Mouse (Mus musculus) mesoderm, embryonic 11.5 days (tissue): Measurements from ENCODE around the gene Coro1a.

ENCODE experiments used
- DNase-seq: peaks from one replicate; pipeline ENCODE4 v3.0.0-alpha.2; 2012; ENCODE audit warnings: low read depth, low spot score

The Coro1a gene

DNA sequence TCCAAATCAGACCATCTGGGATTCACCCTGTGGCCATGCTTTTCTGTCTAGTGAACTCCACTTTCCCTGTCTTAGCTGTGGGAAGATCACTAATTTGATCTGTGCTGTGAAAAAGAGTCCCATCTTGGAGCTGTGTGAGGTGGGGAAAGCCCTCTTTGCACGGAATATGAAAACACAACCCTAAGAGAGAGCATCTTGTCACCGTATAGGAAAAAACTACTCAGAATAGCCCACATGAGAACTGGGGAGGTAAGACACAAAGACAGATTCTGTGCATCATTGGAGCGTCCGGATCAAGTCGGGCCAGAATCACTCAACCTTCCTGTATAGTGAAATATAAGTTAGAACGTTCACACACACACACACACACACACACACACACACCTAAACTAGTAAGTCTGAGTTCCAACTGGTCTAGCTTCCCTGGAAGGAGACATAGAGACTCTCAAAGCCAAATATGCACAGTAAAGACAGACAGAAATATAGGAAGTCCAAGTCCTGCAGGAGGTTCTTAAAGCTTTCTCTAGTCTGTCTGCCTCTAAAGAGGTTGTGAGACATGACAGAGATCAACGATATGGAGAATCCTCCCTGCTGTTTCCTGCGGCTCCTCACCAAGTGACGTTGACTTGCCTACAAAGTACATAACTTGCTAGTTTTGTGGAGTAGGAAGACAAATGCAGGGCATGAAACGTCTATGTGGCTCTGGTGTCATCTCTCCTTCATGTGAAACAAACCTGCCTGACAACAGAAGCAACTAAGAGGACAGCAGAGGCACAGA is 777 bp upstream of the Coro1a start:
- DNase-seq, result no peak

DNA sequence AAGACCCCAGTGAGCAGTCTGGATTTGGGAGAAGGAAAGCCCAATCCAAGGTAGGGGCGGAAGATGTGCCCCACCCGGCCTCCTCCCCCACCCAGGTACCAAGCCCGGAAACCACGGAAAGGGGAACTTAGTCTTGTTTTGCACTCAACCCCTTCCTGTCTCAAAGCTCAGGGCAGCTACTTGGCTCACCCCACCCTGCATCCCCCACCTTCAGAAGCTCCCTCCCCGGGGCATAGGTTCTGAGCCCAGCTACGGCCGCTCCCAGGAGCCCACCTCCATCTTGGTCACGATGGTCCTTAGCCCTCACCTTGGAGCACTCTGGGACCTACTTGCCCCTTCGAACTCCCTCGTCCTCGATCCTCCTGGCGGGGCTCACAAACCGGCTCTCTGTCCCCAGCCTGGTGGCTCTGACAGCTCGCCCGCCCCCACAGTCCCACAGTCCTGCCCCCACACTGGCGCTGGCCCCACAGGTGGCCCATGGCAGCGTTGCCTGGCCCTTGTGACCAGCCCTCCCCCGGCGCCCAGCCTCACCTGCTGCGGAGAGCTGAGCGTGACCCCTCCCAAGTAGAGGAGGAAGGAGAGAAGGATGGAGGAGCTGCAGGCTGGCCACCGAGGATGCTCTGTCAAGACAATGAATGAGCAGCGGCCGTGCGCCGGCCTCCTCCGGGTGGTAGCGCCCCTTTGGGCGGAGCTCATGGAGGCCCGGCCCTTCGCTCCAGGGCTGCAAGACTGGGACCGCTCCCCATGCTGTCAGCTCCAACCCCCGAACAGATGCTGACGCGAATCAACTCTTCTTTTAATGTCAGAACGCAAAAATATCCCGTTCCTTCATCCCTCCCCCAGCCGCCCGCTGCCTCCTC is 3.2 kb downstream of the Coro1a start:
- DNase-seq, result peak; percentile 76

DNA sequence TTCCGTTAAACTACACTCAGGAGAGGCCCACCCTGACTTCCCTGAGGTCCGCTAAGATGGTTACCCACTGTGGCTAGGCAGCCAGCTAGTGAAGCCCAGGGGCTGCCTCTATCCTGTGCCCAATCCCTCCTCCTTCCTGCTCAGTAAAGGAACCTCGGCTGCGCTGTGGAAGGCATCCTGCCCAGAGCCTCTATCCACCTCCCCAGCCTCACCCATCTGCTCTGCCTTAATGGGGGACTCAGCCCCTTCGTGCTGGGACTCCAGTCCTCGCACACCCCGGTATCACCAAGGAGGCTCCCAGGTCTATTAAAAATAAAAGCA is 3.9 kb downstream of the Coro1a start:
- DNase-seq, result no peak

DNA sequence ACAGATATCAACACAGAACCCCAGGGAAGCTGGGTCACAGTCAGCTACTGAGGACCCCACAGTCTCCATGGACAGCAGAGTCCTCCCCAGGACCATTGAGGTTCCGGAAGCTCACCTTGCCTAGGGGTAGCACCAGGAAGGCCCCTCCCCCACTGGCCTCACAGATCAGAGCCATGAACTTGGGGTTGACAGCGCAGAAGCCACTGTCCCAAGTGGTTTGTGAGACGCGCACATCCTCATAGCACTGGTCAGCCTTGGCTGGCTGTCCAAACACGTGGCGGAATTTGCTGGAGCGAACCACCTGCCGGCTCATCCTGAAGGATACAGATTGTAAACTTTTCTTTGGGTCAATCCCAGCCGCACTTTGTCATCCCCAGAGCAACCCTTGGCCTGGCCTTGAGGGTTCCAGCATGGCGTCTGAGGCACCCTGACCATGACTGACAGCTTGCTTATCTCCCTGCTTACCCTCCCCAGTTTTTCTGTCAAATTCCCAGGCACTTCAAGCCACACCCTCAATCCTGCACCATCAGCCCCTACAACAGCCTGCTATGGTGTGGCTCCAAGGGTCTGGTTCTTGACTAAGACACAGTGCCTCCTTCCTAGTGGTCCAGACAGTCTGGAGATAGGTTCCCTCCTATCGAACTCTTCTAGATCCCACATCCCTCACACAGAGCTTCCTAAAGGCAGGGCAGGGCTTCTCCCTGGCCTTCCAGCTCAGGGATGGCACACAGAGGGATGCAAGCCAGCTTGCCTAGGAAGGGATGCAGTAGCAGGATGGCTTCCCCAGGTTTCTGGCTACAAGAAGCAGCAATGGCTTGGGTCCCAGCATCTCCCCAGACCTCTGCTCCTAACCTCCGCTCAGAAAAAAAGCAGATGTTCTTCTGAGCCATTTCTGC is 4.5 kb downstream of the Coro1a start:
- DNase-seq, result no peak

DNA sequence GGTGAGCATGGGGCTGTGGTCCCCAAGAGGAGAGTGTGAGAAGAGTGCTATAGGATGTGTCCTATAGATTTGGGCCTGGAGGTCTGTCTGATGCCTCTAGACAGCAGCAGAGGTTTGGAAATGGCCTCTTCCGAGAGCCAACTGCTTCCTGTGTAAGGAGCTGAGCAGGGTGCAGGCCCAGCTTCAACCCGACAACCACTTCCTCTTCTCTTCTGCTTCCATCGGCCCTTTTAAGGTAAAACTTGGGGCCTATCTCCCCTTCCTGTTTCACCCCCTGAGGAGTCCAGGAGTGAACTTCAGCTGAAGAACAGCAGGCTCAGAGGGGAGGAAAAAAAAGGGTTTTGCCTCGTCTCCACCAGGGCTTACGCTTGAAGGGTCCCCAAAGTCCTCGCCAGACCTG is 5.2 kb downstream of the Coro1a start:
- DNase-seq, result no peak

DNA sequence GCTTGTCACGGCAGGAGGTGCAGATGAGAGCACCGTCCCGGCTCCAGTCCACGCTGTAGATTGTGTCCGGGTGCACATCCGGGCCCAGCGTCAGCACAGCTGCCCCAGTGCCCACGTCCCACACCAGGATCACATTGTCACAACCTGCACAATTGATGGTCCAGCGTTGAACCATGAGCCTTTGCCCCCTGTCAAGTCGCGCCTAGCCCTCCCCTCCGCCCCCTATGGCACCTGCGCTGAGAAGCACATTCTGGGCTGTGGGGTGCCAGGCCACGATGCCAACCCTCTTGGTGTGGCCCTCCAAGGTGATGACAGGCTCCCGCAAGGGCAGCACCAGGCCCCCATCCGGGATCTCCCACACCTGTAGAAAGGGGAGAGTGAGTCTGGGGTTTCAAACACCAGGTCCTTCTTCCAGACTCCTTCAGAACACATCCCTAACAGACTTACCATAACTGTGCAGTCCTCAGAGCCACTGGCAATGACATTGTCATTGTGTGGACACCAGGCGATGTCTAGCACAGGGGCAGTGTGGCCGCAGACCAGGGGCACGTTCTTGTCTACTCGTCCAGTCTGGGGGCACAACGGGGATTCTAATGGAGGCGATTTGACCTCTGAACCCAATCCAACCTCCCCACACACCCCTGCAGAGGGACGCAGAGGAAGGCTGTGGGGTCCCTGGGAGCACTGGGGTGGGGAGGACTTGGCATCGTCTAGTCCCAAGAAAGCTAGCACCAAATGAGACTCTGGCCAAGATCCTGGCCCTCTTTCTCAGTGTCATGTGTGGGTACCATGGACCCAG is 5.8 kb downstream of the Coro1a start:
- DNase-seq, result no peak

DNA sequence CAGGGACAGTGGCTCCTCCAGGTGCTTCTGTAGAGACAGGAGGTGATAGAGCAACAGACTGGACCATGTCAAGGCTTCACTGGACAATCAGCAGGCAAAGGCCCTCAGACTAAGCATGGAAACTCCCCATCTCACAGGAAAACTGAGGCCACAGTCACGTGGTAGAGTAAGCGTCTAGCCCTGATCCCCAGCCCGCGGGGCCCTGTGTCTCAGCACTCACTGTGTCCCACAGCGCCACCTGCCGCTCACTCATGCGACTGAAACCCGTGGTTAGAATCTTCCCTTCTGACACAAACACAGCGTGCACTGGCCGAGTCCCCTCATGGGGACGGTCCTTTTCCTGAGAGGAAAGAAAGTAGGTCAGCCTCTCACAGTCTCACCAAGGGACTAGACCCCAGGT is 6.5 kb downstream of the Coro1a start:
- peak; percentile 82 for DNase-seq

DNA sequence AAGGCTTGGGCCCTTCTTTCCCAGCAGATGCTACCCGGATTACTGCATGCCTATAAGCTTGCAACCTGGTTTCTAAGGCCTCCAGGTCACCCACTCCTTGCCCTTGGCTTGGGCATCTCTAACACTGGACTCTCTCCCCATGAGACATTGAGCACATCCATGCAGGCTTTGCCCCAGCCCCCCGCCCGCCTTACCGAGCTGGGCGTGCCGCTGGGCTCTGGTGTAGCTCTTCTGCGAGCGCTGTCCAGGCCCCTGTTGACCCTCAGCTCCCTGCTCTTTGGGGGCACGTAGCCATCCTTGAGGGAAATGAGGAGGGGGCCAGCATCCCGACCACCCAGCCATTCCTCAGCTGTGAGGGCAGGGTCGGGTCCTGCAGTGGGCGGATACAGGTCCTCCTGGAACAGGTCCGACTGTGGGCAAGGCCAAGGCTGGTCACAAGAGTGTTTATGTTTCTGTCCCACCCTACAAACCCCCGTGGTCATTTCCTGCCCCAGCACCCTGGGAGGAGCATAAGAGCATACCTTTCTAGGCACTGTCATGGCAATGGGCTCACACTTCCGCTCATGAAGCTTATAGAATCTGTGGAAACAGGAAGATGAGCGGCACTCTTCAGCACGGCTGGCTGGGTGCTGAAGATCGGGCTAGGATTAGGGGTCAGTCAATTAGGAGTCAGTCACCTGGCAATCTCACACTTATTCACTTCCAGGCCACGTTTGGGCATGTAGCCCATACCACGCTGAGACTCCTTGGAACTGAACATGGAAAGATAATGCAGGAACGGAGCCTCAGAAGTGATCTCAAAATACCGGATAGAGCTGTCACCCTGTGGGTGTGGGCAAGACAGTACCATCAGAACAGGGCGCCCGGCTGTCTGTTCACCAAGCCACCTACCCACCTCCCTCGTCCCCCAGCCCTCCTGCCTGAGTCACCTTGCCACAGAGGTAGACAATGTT is 7.2 kb downstream of the Coro1a start:
- DNase-seq, result no peak

DNA sequence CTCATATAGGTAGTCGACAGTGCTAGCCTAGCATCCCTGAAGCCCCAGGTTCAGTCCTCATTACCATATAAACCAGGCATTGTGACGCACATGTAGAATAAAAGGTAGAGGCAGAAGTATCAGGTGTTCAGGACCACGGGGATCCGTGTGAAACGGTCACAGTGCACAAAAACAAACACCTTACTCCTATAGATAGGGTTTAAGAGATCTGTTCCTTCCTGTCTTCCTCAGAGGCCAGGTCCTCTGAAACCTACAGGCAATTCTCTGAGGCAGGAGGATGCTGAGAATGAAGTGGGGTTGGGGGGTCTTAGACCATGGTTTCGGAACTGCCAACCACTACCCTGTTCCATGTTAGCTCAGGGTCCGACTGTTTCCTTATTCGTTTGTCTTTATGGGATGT is 9.7 kb downstream of the Coro1a start:
- no peak for DNase-seq

DNA sequence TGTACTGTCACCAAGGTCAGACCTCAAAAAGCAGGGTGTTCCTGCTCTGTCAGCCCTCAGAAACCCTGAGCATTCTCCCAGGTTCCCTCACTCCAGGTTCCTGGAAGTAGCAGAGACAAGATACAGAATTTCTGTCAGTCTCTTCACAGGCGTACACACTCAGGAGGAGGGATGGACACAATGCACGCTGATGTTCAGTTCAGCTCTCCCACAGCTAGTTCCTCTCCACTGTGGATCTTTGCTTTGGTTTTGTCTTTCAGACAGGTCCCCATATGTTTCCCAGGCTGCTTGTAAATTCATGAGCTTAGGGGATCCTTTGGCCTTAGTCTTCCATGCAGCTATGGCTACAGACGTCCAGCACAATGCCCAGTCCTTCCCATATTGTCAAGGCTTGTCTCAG is 10.7 kb downstream of the Coro1a start:
- no peak for DNase-seq

DNA sequence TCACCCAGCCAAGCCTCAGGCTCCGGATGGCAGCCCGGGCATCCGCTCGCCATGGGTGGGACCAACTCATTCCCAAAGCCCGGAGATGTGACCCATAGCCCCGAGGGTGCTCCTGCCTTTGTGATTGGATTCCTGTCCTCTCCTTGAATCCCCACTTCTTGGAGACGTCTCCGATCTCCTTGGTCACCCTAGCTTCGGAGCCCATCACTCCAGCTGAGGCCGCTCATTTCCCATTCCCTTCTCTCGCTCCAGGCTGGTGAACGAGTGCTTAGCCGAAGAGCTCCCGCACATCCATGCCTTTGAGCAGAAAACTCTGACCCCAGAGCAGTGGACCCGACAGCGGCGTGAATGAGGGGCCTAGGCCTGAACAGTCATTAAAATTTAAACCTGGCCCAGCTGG is 11.3 kb downstream of the Coro1a start:
- no peak for DNase-seq

DNA sequence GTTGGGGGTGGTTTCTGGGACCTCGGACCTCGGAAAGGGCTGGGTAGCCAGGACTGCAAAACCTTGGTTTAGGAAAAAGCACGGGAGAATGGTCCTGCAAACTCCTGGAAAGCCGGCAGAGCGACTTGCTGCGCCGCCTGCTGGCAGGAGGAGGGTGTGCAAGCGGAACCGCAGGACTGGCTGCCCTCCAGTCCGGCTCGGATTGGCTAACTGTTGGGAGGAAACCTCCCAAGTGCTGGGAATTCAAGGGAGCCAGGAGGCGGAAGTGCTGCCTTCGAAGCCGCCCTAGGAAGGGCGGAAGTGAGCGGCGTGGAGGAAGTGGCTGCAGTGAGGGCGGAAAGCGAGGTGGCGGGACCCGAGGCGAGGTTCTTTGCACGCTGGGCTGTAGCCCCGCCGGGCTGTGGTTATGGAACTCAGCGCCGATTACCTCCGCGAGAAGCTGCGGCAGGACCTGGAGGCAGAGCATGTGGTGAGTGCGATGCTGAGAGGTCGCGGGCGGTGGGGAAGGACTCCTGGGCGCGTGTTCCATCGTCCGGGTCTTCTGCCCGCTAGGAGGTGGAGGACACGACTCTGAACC is 11.9 kb downstream of the Coro1a start, which contains the start of gene Slx1b:
Slx1b (minus strand) TSS at position 154 of the 577 bp plus-strand sequence.
- DNase-seq, result peak; percentile 98

DNA sequence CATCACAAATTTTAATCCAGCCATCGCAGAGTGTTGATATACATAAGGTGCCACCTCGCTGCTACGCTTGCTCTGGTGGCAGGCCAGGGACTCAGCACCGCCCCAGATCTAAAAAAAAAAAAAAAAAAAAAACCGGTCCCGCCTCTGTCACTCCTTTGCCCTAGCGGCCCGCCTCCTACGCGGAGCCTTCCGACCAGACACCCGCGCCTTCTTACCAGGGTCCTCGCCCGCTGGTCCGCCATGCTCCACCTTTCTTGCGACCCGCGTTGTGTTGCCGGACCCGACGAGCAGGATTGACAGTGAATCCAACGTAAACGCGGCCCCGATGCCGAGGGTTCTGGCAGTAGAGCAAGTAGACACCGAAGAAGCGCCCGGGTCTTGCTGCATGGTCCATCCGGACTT is 12.4 kb downstream of the Coro1a start, which contains the start of gene Bola2:
Bola2 (plus strand) TSS at position 192 of the 402 bp plus-strand sequence.
- peak; percentile 60 for DNase-seq

DNA sequence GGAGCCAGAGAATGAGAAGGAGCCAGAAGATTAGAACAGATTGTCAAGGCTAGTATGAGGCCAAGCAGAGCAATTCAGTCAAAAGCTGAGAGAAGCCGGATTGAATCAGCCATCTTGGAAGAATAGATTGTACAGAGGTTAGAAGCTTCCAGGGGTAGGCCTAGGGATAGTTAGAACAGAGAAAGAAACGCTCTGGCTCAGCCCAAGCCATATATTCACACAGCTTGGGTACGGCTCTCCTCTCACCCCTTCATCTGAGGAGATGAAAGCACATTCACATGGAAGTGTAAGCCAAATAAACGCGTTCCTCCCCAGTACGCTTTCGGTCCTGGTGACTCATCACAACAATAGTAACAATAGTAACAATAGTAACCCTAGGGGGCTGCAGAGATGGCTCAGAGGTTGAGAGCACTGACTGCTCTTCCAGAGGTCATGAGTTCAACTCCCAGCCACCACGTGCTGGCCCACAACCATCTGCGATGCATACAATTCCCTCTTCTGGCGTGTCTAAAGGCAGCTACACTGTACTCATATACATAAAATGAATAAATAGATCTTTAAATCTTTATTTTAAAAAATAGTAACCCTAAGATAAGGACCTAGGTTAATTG is 13.0 kb downstream of the Coro1a start:
- peak; percentile 26 for DNase-seq

DNA sequence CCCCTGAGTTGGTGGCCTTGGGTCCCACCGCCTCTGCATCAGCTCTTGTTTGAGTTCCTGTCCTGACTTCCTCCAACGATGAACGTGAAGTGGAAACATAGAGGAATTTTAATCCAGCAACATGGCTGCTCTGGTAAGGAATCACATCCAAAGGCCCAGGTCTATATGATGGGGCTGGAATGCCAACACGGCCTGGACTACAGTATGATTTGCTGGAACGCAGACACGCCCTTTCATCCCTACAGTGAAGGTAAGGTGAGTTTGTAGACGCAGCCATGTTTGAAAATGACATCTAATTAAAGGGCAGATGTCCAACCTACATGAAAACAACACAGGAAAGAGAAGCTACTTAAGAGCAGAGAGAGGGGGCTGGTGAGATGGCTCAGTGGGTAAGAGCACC is 13.8 kb downstream of the Coro1a start:
- DNase-seq, result no peak

DNA sequence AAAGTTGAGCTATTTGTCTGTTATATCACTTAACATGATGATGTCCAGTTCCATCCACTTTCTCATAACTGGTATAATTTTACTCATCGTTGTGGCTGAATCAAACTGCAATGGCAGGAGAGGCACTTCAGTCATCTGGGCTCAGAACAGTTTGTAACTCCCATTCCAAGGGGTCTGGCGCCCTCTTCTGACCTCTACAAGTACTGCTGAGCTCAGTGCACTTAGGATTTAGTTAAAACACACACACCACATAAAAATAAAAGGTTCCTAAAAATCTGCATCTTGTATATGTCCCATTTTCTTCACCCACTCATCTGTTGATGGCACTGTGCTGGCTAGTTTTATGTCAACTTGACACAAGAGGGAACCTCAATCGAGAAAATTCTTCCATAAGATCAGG is 14.3 kb downstream of the Coro1a start:
- DNase-seq, result peak; percentile 80

DNA sequence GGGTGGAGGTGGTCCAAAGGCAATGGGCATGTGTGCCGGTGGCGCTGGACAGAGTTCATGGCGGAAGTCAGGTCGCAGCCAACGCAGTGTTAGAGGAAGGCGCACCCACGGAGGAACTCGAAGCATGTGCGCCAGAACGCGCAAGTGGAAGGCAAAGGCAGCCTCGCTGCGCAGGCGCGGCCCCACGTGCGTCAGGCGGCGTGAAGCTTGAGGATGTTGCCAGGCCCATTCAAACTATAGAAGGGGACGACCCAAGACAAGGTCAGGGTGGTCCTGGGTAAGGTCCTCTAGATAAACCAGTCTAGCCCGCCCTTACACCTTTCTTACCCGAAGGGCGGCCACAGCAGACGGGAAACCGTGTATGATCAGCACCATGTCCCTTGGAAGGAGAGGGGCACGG is 15.2 kb downstream of the Coro1a start:
- DNase-seq, result no peak

DNA sequence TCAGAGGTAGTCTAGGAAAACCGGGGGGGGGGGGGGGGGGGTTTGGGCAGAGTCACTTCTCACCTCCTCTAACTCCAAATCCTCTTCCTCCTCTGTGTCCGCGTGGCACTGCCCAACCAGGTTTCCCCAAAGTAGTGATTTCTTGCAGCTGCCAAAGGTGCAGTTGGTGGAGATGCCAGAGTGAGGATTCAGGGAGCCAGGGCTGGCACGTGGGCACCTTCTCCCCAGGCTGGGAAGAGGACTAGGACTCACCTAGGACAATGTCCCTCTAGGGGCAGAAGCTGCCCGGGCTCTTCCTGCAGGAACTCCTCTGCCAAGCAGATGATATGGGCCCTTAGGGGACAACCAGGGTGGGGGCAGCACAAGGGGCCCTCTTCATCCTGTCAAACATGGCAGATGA is 15.9 kb downstream of the Coro1a start:
- no peak for DNase-seq

DNA sequence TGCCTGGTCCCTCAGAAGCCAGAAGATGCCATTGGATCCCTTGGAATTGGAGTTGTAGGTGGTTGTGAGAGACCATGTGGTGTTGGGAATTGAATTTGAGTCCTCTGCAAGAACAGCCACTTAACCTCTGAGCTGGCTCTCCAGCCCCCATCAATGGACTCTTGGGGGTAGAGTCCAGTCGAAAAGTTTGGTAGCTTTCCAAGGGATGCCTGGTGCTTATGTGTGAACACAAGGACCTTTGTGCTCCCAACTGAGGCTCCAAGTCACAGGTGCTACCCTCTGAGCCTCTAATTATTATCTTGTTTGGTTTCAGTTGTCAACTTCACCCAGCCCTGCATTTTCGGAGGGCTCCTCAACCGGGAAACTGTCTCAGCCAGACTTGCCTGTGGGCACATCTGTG is 16.9 kb downstream of the Coro1a start:
- no peak for DNase-seq
